Mouse (Mus musculus) liver, embryonic 13.5 days (tissue): Measurements from ENCODE around the gene Reln. TPM values are rescaled to one million over a fixed set of nuclear protein-coding genes. Genes with fewer than 3 reads are reported as not detected.

Experiments
- ATAC-seq: fragments of 200-750 bp; cut with Nextera tagmentation; 2 replicates; pipeline ENCODE4 v1.8.0; 2017; ENCODE audit warnings: low read depth, mild to moderate bottlenecking, moderate number of reproducible peaks, moderate library complexity
- DNase-seq: peaks from one replicate; pipeline ENCODE4 v3.0.0; 2022
- H3K27ac ChIP-seq: fragments of 300-500 bp; sonication (generic); 2 replicates; pipeline ENCODE4 v1.5.1; 2015; ENCODE audit warnings: moderate library complexity, mild to moderate bottlenecking, inconsistent platforms
- H3K27me3 ChIP-seq: fragments of 300-500 bp; sonication (generic); 2 replicates; pipeline ENCODE4 v1.6.1; 2015; ENCODE audit warnings: mild to moderate bottlenecking, inconsistent platforms
- H3K36me3 ChIP-seq: fragments of 300-500 bp; sonication (generic); 2 replicates; pipeline ENCODE4 v1.6.1; 2015; ENCODE audit warnings: mild to moderate bottlenecking, inconsistent platforms
- H3K4me1 ChIP-seq: fragments of 300-500 bp; sonication (generic); replicated peaks from 2 replicates; pipeline ENCODE4 v1.6.1; 2015; ENCODE audit warnings: inconsistent platforms
- H3K4me2 ChIP-seq: fragments of 300-500 bp; sonication (generic); 2 replicates; pipeline ENCODE4 v1.6.1; 2015; ENCODE audit warnings: inconsistent platforms, mild to moderate bottlenecking, moderate library complexity
- H3K4me3 ChIP-seq: fragments of 300-500 bp; sonication (generic); replicated peaks from 2 replicates; pipeline ENCODE4 v1.5.1; 2015; ENCODE audit warnings: mild to moderate bottlenecking, inconsistent platforms
- H3K9ac ChIP-seq: fragments of 300-500 bp; sonication (generic); 2 replicates; pipeline ENCODE4 v1.6.1; 2015; ENCODE audit warnings: mild to moderate bottlenecking, inconsistent platforms
- H3K9me3 ChIP-seq: fragments of 300-500 bp; sonication (generic); replicated peaks from 2 replicates; pipeline ENCODE4 v1.6.1; 2016; ENCODE audit warnings: inconsistent platforms
- WGBS: fragments of 180-500 bp; shearing (Covaris S2); methylation state at CpG from one replicate; pipeline ENCODE4 v1.1.7; 2015; ENCODE audit not compliant: insufficient replicate concordance; 5-methylcytosine and 5-hydroxymethylcytosine counted together
- polyA plus RNA-seq: library from polyadenylated mRNA; unstranded; fragments of >200 nt; fragmentation: Nextera tagmentation; extraction: Ambion mirVana; gene quantifications from 2 replicates; pipeline ENCODE4 v1.2.1, GENCODE M21; 2015

The Reln gene
- polyA plus RNA-seq, 1 experiment from 2014 or later = 22.5 TPM

- no peak for ATAC-seq
- DNase-seq = no peak
- Histone ChIP-seq H3K36me3 (peaks cover 11% of the 10 kb centered on the region; the same call in 1 of the 2 replicates), H3K4me1 (no peaks in the 10 kb centered on the region), H3K9me3 (no peaks in the 10 kb centered on the region), H3K9ac (no peak overlapping the region), H3K4me3 (no peak overlapping the region), H3K4me2 (no peak overlapping the region), H3K27ac (no peak overlapping the region), H3K27me3 (no peaks in the 10 kb centered on the region)
- 76% methylated on average over 8 of the region's 8 CpGs for WGBS
Measured at GRCm38 (mm10) chr5:22035201-22035600, 309.3 kb downstream of the Reln start.

GRCm38 (mm10) chr5:22033039-22033438 lies 311.5 kb downstream of the Reln start:
- DNase-seq (no peak), ATAC-seq (no peak)
- 77% methylated on average over 8 of the region's 8 CpGs for WGBS

GRCm38 (mm10) chr5:22031653-22032052 lies 312.8 kb downstream of the Reln start:
- H3K27ac ChIP-seq = no peak overlapping the region
- WGBS = 64% methylated on average over 7 of the region's 7 CpGs
- H3K27me3 ChIP-seq = no peaks in the 10 kb centered on the region
- no peak overlapping the region for H3K9ac ChIP-seq
- H3K4me3 ChIP-seq = no peak overlapping the region
- no peak for DNase-seq
- no peak overlapping the region for H3K4me2 ChIP-seq
- H3K4me1 ChIP-seq = no peaks in the 10 kb centered on the region
- ATAC-seq = no peak
- H3K36me3 ChIP-seq = peaks cover 11% of the 10 kb centered on the region; the same call in 1 of the 2 replicates
- H3K9me3 ChIP-seq = no peaks in the 10 kb centered on the region

More at GRCm38 (mm10) chr5:22033039-22033438, 311.5 kb downstream of the Reln start:
- no peak overlapping the region for H3K4me3 ChIP-seq
- H3K4me2 ChIP-seq = no peak overlapping the region
- H3K9me3 ChIP-seq = no peaks in the 10 kb centered on the region
- H3K9ac ChIP-seq = no peak overlapping the region
- no peaks in the 10 kb centered on the region for H3K4me1 ChIP-seq
- H3K27ac ChIP-seq = no peak overlapping the region
- H3K36me3 ChIP-seq = peaks cover 11% of the 10 kb centered on the region; the same call in 1 of the 2 replicates
- H3K27me3 ChIP-seq = no peaks in the 10 kb centered on the region

- H3K4me3 ChIP-seq = no peak overlapping the region
Measured at GRCm38 (mm10) chr5:22028379-22028778, 316.1 kb downstream of the Reln start.

GRCm38 (mm10) chr5:22027240-22027875 lies 317.1 kb downstream of the Reln start:
- H3K27ac ChIP-seq = no peak overlapping the region
- no peak overlapping the region for H3K9ac ChIP-seq
- 66% methylated on average over 6 of the region's 6 CpGs for WGBS
- H3K4me2 ChIP-seq = no peak overlapping the region
- no peak overlapping the region for H3K4me3 ChIP-seq
- no peaks in the 10 kb centered on the region for H3K27me3 ChIP-seq
- H3K9me3 ChIP-seq = no peaks in the 10 kb centered on the region
- H3K36me3 ChIP-seq = no peaks in the 10 kb centered on the region
- no peak for ATAC-seq
- no peak for DNase-seq
- no peaks in the 10 kb centered on the region for H3K4me1 ChIP-seq

More at GRCm38 (mm10) chr5:22028379-22028778, 316.1 kb downstream of the Reln start:
- no peaks in the 10 kb centered on the region for H3K9me3 ChIP-seq
- ATAC-seq (no peak), DNase-seq (no peak)
- H3K4me1 ChIP-seq = no peaks in the 10 kb centered on the region
- WGBS = 76% methylated on average over 11 of the region's 11 CpGs
- H3K4me2 ChIP-seq = no peak overlapping the region
- peaks cover under 1% of the 10 kb centered on the region; the same call in 1 of the 2 replicates for H3K36me3 ChIP-seq
- H3K27me3 ChIP-seq = no peaks in the 10 kb centered on the region
- no peak overlapping the region for H3K27ac ChIP-seq
- H3K9ac ChIP-seq = no peak overlapping the region

- Histone ChIP-seq H3K4me3 (no peak overlapping the region), H3K9me3 (no peaks in the 10 kb centered on the region), H3K27ac (no peak overlapping the region), H3K4me2 (no peak overlapping the region), H3K36me3 (no peaks in the 10 kb centered on the region), H3K9ac (no peak overlapping the region), H3K27me3 (no peaks in the 10 kb centered on the region), H3K4me1 (no peaks in the 10 kb centered on the region)
- ATAC-seq (no peak), DNase-seq (no peak)
- 69% methylated on average over 4 of the region's 4 CpGs for WGBS
Measured at GRCm38 (mm10) chr5:22025746-22026145, 318.8 kb downstream of the Reln start.

GRCm38 (mm10) chr5:22024108-22024507 lies 320.4 kb downstream of the Reln start:
- WGBS = 40% methylated on average over 3 of the region's 3 CpGs
- Histone ChIP-seq H3K4me2 (no peak overlapping the region), H3K27me3 (no peaks in the 10 kb centered on the region), H3K4me1 (no peaks in the 10 kb centered on the region), H3K4me3 (no peak overlapping the region), H3K27ac (no peak overlapping the region), H3K9me3 (no peaks in the 10 kb centered on the region), H3K9ac (no peak overlapping the region), H3K36me3 (no peaks in the 10 kb centered on the region)
- ATAC-seq = no peak
- no peak for DNase-seq

GRCm38 (mm10) chr5:22017896-22018295 lies 326.6 kb downstream of the Reln start:
- no peaks in the 10 kb centered on the region for H3K27me3 ChIP-seq
- no peak for ATAC-seq
- H3K4me3 ChIP-seq = no peak overlapping the region
- H3K9ac ChIP-seq = no peak overlapping the region
- H3K9me3 ChIP-seq = no peaks in the 10 kb centered on the region
- no peak for DNase-seq
- no peak overlapping the region for H3K27ac ChIP-seq
- WGBS = 70% methylated on average over 3 of the region's 3 CpGs
- no peaks in the 10 kb centered on the region for H3K4me1 ChIP-seq
- no peaks in the 10 kb centered on the region for H3K36me3 ChIP-seq
- H3K4me2 ChIP-seq = no peak overlapping the region

GRCm38 (mm10) chr5:22014459-22014858 lies 330.0 kb downstream of the Reln start:
- Histone ChIP-seq H3K9me3 (no peaks in the 10 kb centered on the region), H3K27ac (no peak overlapping the region), H3K4me3 (no peak overlapping the region), H3K9ac (no peak overlapping the region), H3K36me3 (peaks cover 3% of the 10 kb centered on the region; the same call in 1 of the 2 replicates), H3K4me2 (no peak overlapping the region), H3K4me1 (no peaks in the 10 kb centered on the region), H3K27me3 (no peaks in the 10 kb centered on the region)
- DNase-seq (no peak), ATAC-seq (no peak)
- WGBS = 74% methylated on average over 3 of the region's 3 CpGs

- ATAC-seq (no peak), DNase-seq (no peak)
- WGBS = 73% methylated on average over 8 of the region's 8 CpGs
- H3K36me3 ChIP-seq = peaks cover 3% of the 10 kb centered on the region; the same call in 1 of the 2 replicates
- no peak overlapping the region for H3K27ac ChIP-seq
- H3K4me3 ChIP-seq = no peak overlapping the region
- H3K4me1 ChIP-seq = no peaks in the 10 kb centered on the region
- H3K4me2 ChIP-seq = no peak overlapping the region
- no peaks in the 10 kb centered on the region for H3K9me3 ChIP-seq
- H3K9ac ChIP-seq = no peak overlapping the region
- no peaks in the 10 kb centered on the region for H3K27me3 ChIP-seq
Measured at GRCm38 (mm10) chr5:22009142-22009541, 335.4 kb downstream of the Reln start.

- H3K27ac ChIP-seq = no peak overlapping the region
- no peaks in the 10 kb centered on the region for H3K4me1 ChIP-seq
- ATAC-seq (peak; percentile 47), DNase-seq (no peak)
- no peak overlapping the region for H3K4me3 ChIP-seq
- H3K9me3 ChIP-seq = no peaks in the 10 kb centered on the region
- H3K9ac ChIP-seq = no peak overlapping the region
- 39% methylated on average over 11 of the region's 11 CpGs for WGBS
- H3K4me2 ChIP-seq = no peak overlapping the region
- H3K36me3 ChIP-seq = peaks cover 3% of the 10 kb centered on the region; the same call in 1 of the 2 replicates
- H3K27me3 ChIP-seq = no peaks in the 10 kb centered on the region
Measured at GRCm38 (mm10) chr5:22007304-22008059, 337.0 kb downstream of the Reln start.
